In the genomic region with DNA sequence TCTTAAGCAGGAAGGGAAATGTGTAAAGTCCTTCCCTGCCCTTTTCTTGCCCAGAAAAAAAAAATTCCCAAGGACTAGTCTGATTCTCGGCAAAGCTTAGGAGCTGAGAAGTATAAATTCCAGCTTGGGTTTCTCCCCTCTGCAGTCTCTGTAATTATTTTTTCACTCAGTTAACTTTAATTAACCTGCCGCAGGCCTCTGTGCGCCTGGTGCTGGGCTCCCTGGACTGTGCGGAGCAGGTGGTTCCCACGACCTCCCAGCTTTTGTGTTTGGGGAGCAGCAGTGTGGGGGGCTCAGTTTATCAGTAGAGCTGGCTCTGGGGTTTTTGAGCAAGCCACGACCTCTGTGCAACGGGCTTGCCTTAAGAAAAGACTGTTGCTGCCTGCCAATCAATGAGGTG, we compare ENCODE assay signal across 14 mouse cellular contexts.
DNase-seq lines count a peak whose midpoint lies in the region; ATAC-seq lines count a peak whose summit lies in the region.
"Had no signal": no experiment of that assay in that cellular context is flagged by ENCODE, and none has a peak within 500 bp of the region (broad histone marks: within the 10 kb centered on the region; RNA-seq: fewer than 3 reads in every experiment).

No protein-coding gene starts in this region.

- H3K4me3 ChIP-seq in forebrain, embryonic 11.5 days (ENCODE audit: low read depth, low read length), result no peak overlapping the region
- H3K4me3 ChIP-seq in forebrain, embryonic 15.5 days, result no peak overlapping the region
- no peak overlapping the region for H3K4me3 ChIP-seq in kidney, embryonic 14.5 days (ENCODE audit: low read length)
- H3K4me3 ChIP-seq in embryonic facial prominence, embryonic 10.5 days, result no peak overlapping the region
- H3K4me3 ChIP-seq: embryonic facial prominence, embryonic 12.5 days; heart, embryonic 10.5 days; hindbrain, embryonic 13.5 days had no signal

- WGBS in forebrain, embryonic 11.5 days, result 41% methylated on average over 7 of the region's 7 CpGs
- 23% methylated on average over 7 of the region's 7 CpGs for WGBS in forebrain, embryonic 15.5 days
- 32% methylated on average over 7 of the region's 7 CpGs for WGBS in kidney, embryonic 14.5 days
- WGBS in embryonic facial prominence, embryonic 10.5 days, result 51% methylated on average over 7 of the region's 7 CpGs

- H3K9me3 ChIP-seq in forebrain, embryonic 11.5 days (ENCODE audit: control insufficient read depth, low read length), result no peaks in the 10 kb centered on the region; the same call in 1 of the 2 replicates
- H3K9me3 ChIP-seq in forebrain, embryonic 15.5 days, result no peaks in the 10 kb centered on the region
- H3K9me3 ChIP-seq in kidney, embryonic 14.5 days (ENCODE audit: control insufficient read depth, low read length), result no peaks in the 10 kb centered on the region
- H3K9me3 ChIP-seq in embryonic facial prominence, embryonic 10.5 days, result no peaks in the 10 kb centered on the region
- H3K9me3 ChIP-seq: embryonic facial prominence, embryonic 12.5 days; heart, embryonic 10.5 days; hindbrain, embryonic 13.5 days had no signal

- H3K36me3 ChIP-seq in forebrain, embryonic 11.5 days (ENCODE audit: control insufficient read depth, insufficient read depth, low read length), result no peaks in the 10 kb centered on the region
- H3K36me3 ChIP-seq in forebrain, embryonic 15.5 days, result no peaks in the 10 kb centered on the region
- H3K36me3 ChIP-seq in kidney, embryonic 14.5 days (ENCODE audit: control insufficient read depth, insufficient read depth, low read length), result no peaks in the 10 kb centered on the region
- no peaks in the 10 kb centered on the region for H3K36me3 ChIP-seq in embryonic facial prominence, embryonic 10.5 days (replicated peaks)
- H3K36me3 ChIP-seq: embryonic facial prominence, embryonic 12.5 days; heart, embryonic 10.5 days; hindbrain, embryonic 13.5 days had no signal

- no peak for DNase-seq in forebrain, embryonic 11.5 days (ENCODE audit: low spot score)
- DNase-seq in kidney, postnatal 14 days, result no peak
- peak; percentile 51 to 66 for DNase-seq in kidney, postnatal 4 days
- DNase-seq in kidney, postnatal 36 days, result no peak
- no peak for DNase-seq in embryonic facial prominence, embryonic 10.5 days (ENCODE audit: low spot score)
- DNase-seq in layer of hippocampus, postnatal 36 days, result no peak
- DNase-seq: cerebellum, adult 11 months; cerebellum, adult 8-10 months; heart, adult 18-20 months had no signal

- no peak overlapping the region for H3K9ac ChIP-seq in forebrain, embryonic 11.5 days (ENCODE audit: low read length)
- H3K9ac ChIP-seq in forebrain, embryonic 15.5 days (replicated peaks), result no peak overlapping the region
- no peak overlapping the region for H3K9ac ChIP-seq in kidney, embryonic 14.5 days (ENCODE audit: low read depth, low read length)
- H3K9ac ChIP-seq: embryonic facial prominence, embryonic 12.5 days; hindbrain, embryonic 13.5 days had no signal

- H3K4me1 ChIP-seq in forebrain, embryonic 11.5 days (replicated peaks; ENCODE audit: control insufficient read depth, insufficient read depth, low read length), result peaks cover 4% of the 10 kb centered on the region; the same call in 1 of the 2 replicates
- H3K4me1 ChIP-seq in forebrain, embryonic 15.5 days, result peaks cover 11% of the 10 kb centered on the region
- H3K4me1 ChIP-seq in kidney, embryonic 14.5 days (ENCODE audit: control insufficient read depth, insufficient read depth, low read length), result peaks cover 41% of the 10 kb centered on the region
- H3K4me1 ChIP-seq in embryonic facial prominence, embryonic 10.5 days, result peaks cover 58% of the 10 kb centered on the region

- peak overlapping the region; percentile 57; the same call in 1 of the 2 replicates for H3K27ac ChIP-seq in forebrain, embryonic 11.5 days (ENCODE audit: low read depth, low read length)
- no peak overlapping the region for H3K27ac ChIP-seq in forebrain, embryonic 15.5 days (replicated peaks)
- peak overlapping the region; percentile 71; the same call in 1 of the 2 replicates for H3K27ac ChIP-seq in kidney, embryonic 14.5 days (ENCODE audit: low read depth, low read length)
- 0 out of 2 replicates have a peak overlapping the region, but pooled peaks have one; percentile 30 for H3K27ac ChIP-seq in embryonic facial prominence, embryonic 10.5 days (replicated peaks)
- H3K27ac ChIP-seq: embryonic facial prominence, embryonic 12.5 days; heart, embryonic 10.5 days; hindbrain, embryonic 13.5 days had no signal

- no peak overlapping the region for H3K4me2 ChIP-seq in forebrain, embryonic 11.5 days (ENCODE audit: low read depth, low read length, severe bottlenecking)
- H3K4me2 ChIP-seq in forebrain, embryonic 15.5 days (replicated peaks), result no peak overlapping the region
- no peak overlapping the region for H3K4me2 ChIP-seq in kidney, embryonic 14.5 days (replicated peaks; ENCODE audit: low read depth, low read length)
- H3K4me2 ChIP-seq: embryonic facial prominence, embryonic 12.5 days; hindbrain, embryonic 13.5 days had no signal

- no peak; the same call in 1 of the 2 replicates for ATAC-seq in forebrain, embryonic 11.5 days (replicated peaks; ENCODE audit: low FRiP score)
- ATAC-seq in forebrain, embryonic 15.5 days (replicated peaks), result no peak
- peak; percentile 69; the same call in 1 of the 2 replicates for ATAC-seq in kidney, embryonic 14.5 days (ENCODE audit: low FRiP score, low TSS enrichment)

- no peaks in the 10 kb centered on the region for H3K27me3 ChIP-seq in forebrain, embryonic 11.5 days (ENCODE audit: control insufficient read depth, insufficient read depth, low read length)
- no peaks in the 10 kb centered on the region for H3K27me3 ChIP-seq in forebrain, embryonic 15.5 days
- H3K27me3 ChIP-seq in kidney, embryonic 14.5 days (ENCODE audit: control insufficient read depth, insufficient read depth, low read length), result no peaks in the 10 kb centered on the region
- no peaks in the 10 kb centered on the region for H3K27me3 ChIP-seq in embryonic facial prominence, embryonic 10.5 days (replicated peaks; ENCODE audit: low read depth, poor library complexity, severe bottlenecking)
- H3K27me3 ChIP-seq: embryonic facial prominence, embryonic 12.5 days had no signal

Comparison
In these comparisons a context has a peak if more than half of its experiments do, and no peak if none do; other contexts are left out.
1. DNase-seq: peak in kidney, postnatal 4 days (2 of 2); none in forebrain, embryonic 11.5 days (single experiment), kidney, postnatal 14 days (single experiment), kidney, postnatal 36 days (0 of 2), embryonic facial prominence, embryonic 10.5 days (single experiment) and layer of hippocampus, postnatal 36 days (0 of 2).